Mouse (Mus musculus) lung, postnatal 0 days (tissue): ENCODE results near the gene Ppp1r13l.

Experiments
- CTCF ChIP-seq: IDR thresholded peaks from 2 replicates; pipeline ENCODE4 v1.5.1; 2016; ENCODE audit warnings: antibody characterized with exemption, mild to moderate bottlenecking
- EP300 ChIP-seq: IDR thresholded peaks from 2 replicates; pipeline ENCODE4 v1.6.1; 2016; ENCODE audit warnings: antibody characterized with exemption, mild to moderate bottlenecking, control low read depth

DNA sequence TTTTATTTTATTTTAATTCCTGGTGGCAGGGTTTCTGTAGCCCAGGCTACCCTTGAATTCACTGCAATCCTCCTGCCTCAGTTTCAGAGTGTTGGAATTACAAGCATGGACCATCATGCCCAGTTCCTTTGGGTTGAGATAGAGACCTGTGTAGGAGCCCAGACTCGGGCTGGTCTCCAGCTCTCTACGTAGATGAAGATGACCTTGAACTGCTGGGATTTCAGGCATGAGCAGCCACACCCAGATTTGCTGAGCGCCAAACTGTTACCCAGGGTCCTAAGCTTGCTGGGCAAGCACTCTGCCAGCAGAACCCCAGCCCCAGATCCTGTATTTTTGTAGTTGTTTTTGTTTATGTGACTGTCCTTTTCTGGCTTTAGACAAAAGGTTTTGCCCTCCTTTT, 54.0 kb downstream of the Ppp1r13l start:
- TF ChIP-seq CTCF (no peak), EP300 (no peak)
